Mouse (Mus musculus) MEL (cell line): ENCODE measurements at regions not wholly inside any gene's neighbourhood (a gene's known extent, or its start where the extent isn't known, plus 50 kb on each side); places are given as distances from the start of the nearest gene placed in this dataset.
A peak's percentile ranks its signal among the peaks of the same experiment; 100 is the strongest.

Experiments used
- DNase-seq: peaks from one replicate; pipeline ENCODE4 v3.0.0; 2011; ENCODE audit warnings: low read depth, low spot score
- H3K27ac ChIP-seq: 2 replicates; pipeline ENCODE4 v1.5.1; 2012; ENCODE audit warnings: low read depth, mild to moderate bottlenecking, control low read depth, low read length, moderate library complexity; ENCODE audit not compliant: control insufficient read depth
- H3K27me3 ChIP-seq, 2 experiments: fragments of 150-350 bp in 1 of 2; sonication (generic) in 1 of 2; 2 replicates each; pipeline ENCODE4 v1.6.1; 2012; ENCODE audit warnings: low read length in 2 of 2, mild to moderate bottlenecking in 2 of 2, improper control_type of control experiment in 1 of 2, moderate library complexity in 1 of 2; ENCODE audit not compliant: insufficient read depth in 2 of 2, control insufficient read depth in 1 of 2
- H3K36me3 ChIP-seq, 2 experiments: 2 replicates each; pipeline ENCODE4 v1.6.1; 2012 to 2014; ENCODE audit warnings: low read length in 2 of 2, improper control_type of control experiment in 1 of 2, inconsistent platforms in 1 of 2, mild to moderate bottlenecking in 1 of 2; ENCODE audit not compliant: insufficient read depth in 2 of 2, control insufficient read depth in 1 of 2
- H3K4me1 ChIP-seq, 2 experiments: fragments of 150-350 bp in 1 of 2; sonication (generic) in 1 of 2; 2 replicates each; pipeline ENCODE4 v1.6.1; 2012; ENCODE audit warnings: low read length in 2 of 2, improper control_type of control experiment in 1 of 2, mild to moderate bottlenecking in 1 of 2; ENCODE audit not compliant: insufficient read depth in 2 of 2, control insufficient read depth in 1 of 2
- H3K4me3 ChIP-seq, 2 experiments: fragments of 150-350 bp in 1 of 2; sonication (generic) in 1 of 2; 2 replicates each; pipeline ENCODE4 v1.5.1; 2012; ENCODE audit warnings: low read depth in 2 of 2, low read length in 2 of 2, mild to moderate bottlenecking in 2 of 2, moderate library complexity in 2 of 2, control low read depth in 1 of 2, improper control_type of control experiment in 1 of 2; ENCODE audit not compliant: control insufficient read depth in 1 of 2, insufficient read depth in 1 of 2
- H3K79me2 ChIP-seq: 2 replicates; pipeline ENCODE4 v1.6.1; 2012; ENCODE audit warnings: mild to moderate bottlenecking, low read length, moderate library complexity; ENCODE audit not compliant: control insufficient read depth, poor library complexity, insufficient read depth
- H3K9ac ChIP-seq: 2 replicates; pipeline ENCODE4 v1.6.1; 2012; ENCODE audit warnings: low read depth, mild to moderate bottlenecking, control low read depth, low read length, moderate library complexity; ENCODE audit not compliant: control insufficient read depth, poor library complexity, severe bottlenecking
- H3K9me3 ChIP-seq: fragments of 150-350 bp; sonication (generic); replicated peaks from 2 replicates; pipeline ENCODE4 v1.6.1; 2012; ENCODE audit warnings: mild to moderate bottlenecking, low read length, improper control_type of control experiment, moderate library complexity; ENCODE audit not compliant: insufficient read depth
- BHLHE40 ChIP-seq: IDR thresholded peaks from 2 replicates; pipeline ENCODE4 v1.6.1; 2012; ENCODE audit warnings: low read depth, mild to moderate bottlenecking, inconsistent platforms, low read length, improper control_type of control experiment, borderline replicate concordance
- CTCF ChIP-seq, 3 experiments: IDR thresholded peaks in 2 of 3; conservative IDR thresholded peaks in 1 of 3; 2 replicates each; pipeline ENCODE4 v1.5.1; 2011 to 2012; ENCODE audit warnings: low read length in 3 of 3, low read depth in 2 of 3, mild to moderate bottlenecking in 2 of 3, improper control_type of control experiment in 1 of 3, inconsistent platforms in 1 of 3, mixed read lengths in 1 of 3, moderate library complexity in 1 of 3; ENCODE audit not compliant: control insufficient read depth in 1 of 3, insufficient read depth in 1 of 3, poor library complexity in 1 of 3, severe bottlenecking in 1 of 3
- ETS1 ChIP-seq: IDR thresholded peaks from 2 replicates; pipeline ENCODE4 v1.6.1; 2012; ENCODE audit warnings: low read depth, mild to moderate bottlenecking, inconsistent platforms, low read length, improper control_type of control experiment, moderate library complexity
- MAX ChIP-seq: IDR thresholded peaks from 2 replicates; pipeline ENCODE4 v1.6.1; 2011; ENCODE audit warnings: low read length, improper control_type of control experiment
- MAZ ChIP-seq: IDR thresholded peaks from 2 replicates; pipeline ENCODE4 v1.6.1; 2012; ENCODE audit warnings: low read depth, mild to moderate bottlenecking, inconsistent platforms, low read length, improper control_type of control experiment
- MEF2A ChIP-seq: IDR thresholded peaks from 2 replicates; pipeline ENCODE4 v1.6.1; 2014; ENCODE audit warnings: low read depth, mild to moderate bottlenecking, inconsistent platforms, low read length, improper control_type of control experiment; ENCODE audit not compliant: poor library complexity, insufficient replicate concordance, severe bottlenecking; ENCODE audit errors: extremely low read depth
- MXI1 ChIP-seq: IDR thresholded peaks from 2 replicates; pipeline ENCODE4 v1.6.1; 2011; ENCODE audit warnings: mild to moderate bottlenecking, low read depth, low read length, improper control_type of control experiment
- NELFE ChIP-seq: IDR thresholded peaks from 2 replicates; pipeline ENCODE4 v1.6.1; 2011; ENCODE audit warnings: low read depth, low read length, improper control_type of control experiment
- POLR2AphosphoS5 ChIP-seq: IDR thresholded peaks from 2 replicates; pipeline ENCODE4 v1.6.1; 2012; ENCODE audit warnings: low read depth, borderline replicate concordance, mild to moderate bottlenecking, inconsistent platforms, low read length, moderate library complexity, mixed read lengths
- SIN3A ChIP-seq: IDR thresholded peaks from 2 replicates; pipeline ENCODE4 v1.6.1; 2012; ENCODE audit warnings: low read length, improper control_type of control experiment, inconsistent platforms
- USF2 ChIP-seq, 2 experiments: IDR thresholded peaks; 2 replicates each; pipeline ENCODE4 v1.6.1; 2011 to 2012; ENCODE audit warnings: improper control_type of control experiment in 2 of 2, low read length in 2 of 2, borderline replicate concordance in 1 of 2, inconsistent platforms in 1 of 2, low read depth in 1 of 2, mild to moderate bottlenecking in 1 of 2; ENCODE audit not compliant: insufficient read depth in 1 of 2
- ZNF384 ChIP-seq: IDR thresholded peaks from 2 replicates; pipeline ENCODE4 v1.6.1; 2012; ENCODE audit warnings: low read depth, mild to moderate bottlenecking, inconsistent platforms, low read length, improper control_type of control experiment

DNA sequence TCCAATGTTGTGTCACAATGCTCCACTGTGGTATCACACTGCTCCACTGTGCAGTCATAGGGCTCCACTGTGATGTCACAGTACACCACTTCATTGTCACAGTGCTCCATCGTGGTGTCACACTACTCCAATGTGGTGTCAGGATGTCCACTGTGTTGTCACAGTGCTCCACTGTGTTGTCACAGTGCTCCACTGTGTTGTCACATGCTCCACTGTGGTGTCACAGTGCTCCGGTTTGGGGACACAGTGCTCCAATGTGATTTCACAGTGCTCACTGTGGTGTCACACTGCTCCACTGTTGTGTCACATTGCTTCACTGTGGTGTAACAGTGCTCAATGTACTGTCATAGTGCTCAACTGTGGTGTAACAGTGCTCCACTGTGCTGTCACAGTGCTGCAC is 108.1 kb upstream of the Scaf8 start:
- Histone ChIP-seq H3K27me3 (no peaks in the 10 kb centered on the region), H3K36me3 (no peaks in the 10 kb centered on the region), H3K9ac (no peak overlapping the region), H3K27ac (no peak overlapping the region), H3K9me3 (no peaks in the 10 kb centered on the region), H3K4me3 (no peak overlapping the region), H3K79me2 (no peaks in the 10 kb centered on the region), H3K4me1 (no peaks in the 10 kb centered on the region)
- TF ChIP-seq ETS1 (no peak), MAZ (no peak), ZNF384 (no peak), USF2 (IDR thresholded peaks at IDR 0.05; ENCODE audit: borderline replicate concordance in 1 of 2, insufficient read depth in 1 of 2, low read depth in 1 of 2, low read length in 2 of 2) (no peak), MXI1 (no peak), SIN3A (no peak), BHLHE40 (no peak)
- DNase-seq, result peak; percentile 6

DNA sequence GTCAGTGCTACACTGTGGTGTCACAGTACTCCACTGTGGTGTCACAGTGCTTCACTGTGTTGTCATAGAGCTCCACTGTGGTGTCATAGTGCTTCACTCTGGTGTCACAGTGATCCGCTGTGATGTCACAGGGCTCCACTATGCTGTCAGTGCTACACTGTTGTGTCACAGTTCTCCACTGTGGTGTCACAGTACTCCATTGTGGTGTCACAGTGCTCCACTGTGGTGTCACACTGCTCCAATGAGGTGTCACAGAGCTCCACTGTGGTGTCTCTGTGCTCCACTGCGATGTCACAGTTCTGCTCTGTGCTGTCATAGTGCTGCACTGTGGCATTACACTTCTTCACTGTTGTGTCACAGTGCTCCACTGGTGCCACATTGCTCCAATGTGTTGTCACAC is 107.5 kb upstream of the Scaf8 start:
- H3K79me2 ChIP-seq, result no peaks in the 10 kb centered on the region
- H3K9me3 ChIP-seq, result no peaks in the 10 kb centered on the region
- no peaks in the 10 kb centered on the region for H3K36me3 ChIP-seq
- no peaks in the 10 kb centered on the region for H3K4me1 ChIP-seq
- H3K4me3 ChIP-seq, result no peak overlapping the region
- no peak overlapping the region for H3K9ac ChIP-seq
- H3K27me3 ChIP-seq, result no peaks in the 10 kb centered on the region
- H3K27ac ChIP-seq, result no peak overlapping the region
- TF ChIP-seq CTCF (IDR thresholded peaks at IDR 0.05 in 2 of 3, conservative IDR thresholded peaks at IDR 0.05 in 1 of 3; ENCODE audit: control insufficient read depth in 1 of 3, insufficient read depth in 1 of 3, low read depth in 2 of 3, low read length in 3 of 3, poor library complexity in 1 of 3, severe bottlenecking in 1 of 3), result no peak
- DNase-seq, result peak; percentile 13

GRCm38 (mm10) chr17:3009939-3010338 is 104.8 kb upstream of the Scaf8 start:
- H3K4me3 ChIP-seq, result no peak overlapping the region
- TF ChIP-seq NELFE (no peak), MEF2A (no peak), MAX (no peak), ZNF384 (no peak), POLR2AphosphoS5 (peak; percentile 52; the same call in 1 of the 2 replicates)
- DNase-seq, result peak; percentile 23
- no peaks in the 10 kb centered on the region for H3K4me1 ChIP-seq
- no peaks in the 10 kb centered on the region for H3K9me3 ChIP-seq
- no peaks in the 10 kb centered on the region for H3K36me3 ChIP-seq
- no peak overlapping the region for H3K27ac ChIP-seq
- H3K79me2 ChIP-seq, result no peaks in the 10 kb centered on the region
- H3K9ac ChIP-seq, result no peak overlapping the region
- H3K27me3 ChIP-seq, result no peaks in the 10 kb centered on the region
